Mouse (Mus musculus) adrenal gland, postnatal 10 days (tissue): Measurements from ENCODE around the gene Ncam1. TPM values are rescaled to one million over a fixed set of nuclear protein-coding genes. Genes with fewer than 3 reads are reported as not detected.

Experiments
- DNase-seq: peaks from one replicate; pipeline ENCODE4 v3.0.0; 2021; ENCODE audit warnings: mixed read lengths
- total RNA-seq, 2 experiments: library from RNA; stranded (reverse); gene quantifications; 2 replicates each; pipeline ENCODE4 v1.2.3; 2021

The Ncam1 gene
- total RNA-seq, 2 experiments from 2014 or later, result 41.7 to 61.2 TPM

- no peak for DNase-seq
These were observed 177.0 kb downstream of the Ncam1 start for GRCm38 (mm10) chr9:49621691-49622090.

DNA sequence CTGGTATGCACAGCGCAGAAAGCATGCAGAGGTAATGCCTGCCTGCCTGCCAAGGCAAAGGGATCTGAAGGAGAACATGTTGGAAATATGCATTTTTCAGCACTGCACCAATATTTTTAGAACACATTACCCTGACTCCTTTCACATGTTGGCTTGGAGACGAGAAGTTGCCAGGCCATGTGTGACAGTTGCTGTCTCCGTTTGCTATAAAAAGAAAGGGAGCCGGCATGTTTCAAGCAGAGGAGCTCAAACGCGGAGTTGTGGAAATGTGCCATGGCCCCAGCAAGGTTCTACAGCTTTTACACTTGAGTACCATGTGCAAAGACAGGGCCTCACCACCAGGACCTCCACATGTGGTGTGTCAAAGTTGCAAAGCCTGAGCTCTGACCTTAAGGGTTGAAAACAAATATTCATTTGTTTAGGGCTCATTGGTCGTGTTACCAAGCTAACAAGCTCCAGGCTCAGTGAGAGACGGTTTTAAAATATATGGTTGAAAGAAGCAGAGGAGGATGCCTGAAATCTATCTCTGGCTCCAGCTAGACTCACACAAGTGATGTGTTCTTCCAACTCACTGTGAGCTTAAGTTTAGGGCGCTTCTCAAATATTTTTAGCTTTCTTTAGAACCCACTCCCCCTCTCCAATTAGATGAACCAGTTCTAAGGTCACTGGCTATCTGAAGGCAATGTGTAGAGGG is 179.9 kb downstream of the Ncam1 start:
- DNase-seq, result no peak

DNA sequence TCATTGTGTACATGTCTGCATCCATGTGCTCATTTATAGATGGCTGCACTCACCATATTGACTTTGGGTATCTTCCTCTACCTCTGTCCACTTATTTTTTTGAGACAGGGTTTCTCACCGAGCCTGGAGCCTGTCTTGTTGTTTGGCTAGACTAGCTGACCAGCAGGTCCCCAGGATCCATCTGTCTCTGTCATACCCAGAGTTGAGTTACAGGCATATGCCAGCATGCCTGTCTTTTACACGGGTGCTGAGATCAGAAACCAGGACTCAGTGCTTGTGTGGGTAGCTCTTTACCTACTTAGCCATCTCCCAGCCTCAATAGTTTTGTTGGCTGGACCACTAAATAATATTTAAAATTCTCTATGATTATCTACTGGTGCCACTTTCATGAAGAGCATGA is 180.5 kb downstream of the Ncam1 start:
- DNase-seq, result no peak

- peak; percentile 67 for DNase-seq
These were observed 181.5 kb downstream of the Ncam1 start for GRCm38 (mm10) chr9:49617216-49617615.

DNA sequence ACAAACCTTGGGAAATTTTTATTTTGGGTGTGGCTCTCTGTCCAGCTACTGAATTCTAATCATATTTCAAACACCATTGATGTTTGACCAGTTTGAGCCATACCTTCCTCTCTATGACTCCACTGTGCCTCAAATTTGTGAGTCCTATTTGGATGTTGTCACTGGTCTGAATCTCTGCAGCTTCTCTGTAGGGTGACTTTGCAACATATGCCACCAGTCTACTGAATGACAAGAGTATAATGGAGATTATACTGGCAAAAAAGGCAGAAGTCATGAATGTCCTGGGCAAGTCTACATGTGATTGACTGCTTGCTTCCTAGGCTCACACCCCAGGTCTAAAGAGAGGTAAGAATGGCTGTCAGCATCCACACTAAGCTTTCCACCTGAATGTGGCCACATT is 186.3 kb downstream of the Ncam1 start:
- no peak for DNase-seq

DNA sequence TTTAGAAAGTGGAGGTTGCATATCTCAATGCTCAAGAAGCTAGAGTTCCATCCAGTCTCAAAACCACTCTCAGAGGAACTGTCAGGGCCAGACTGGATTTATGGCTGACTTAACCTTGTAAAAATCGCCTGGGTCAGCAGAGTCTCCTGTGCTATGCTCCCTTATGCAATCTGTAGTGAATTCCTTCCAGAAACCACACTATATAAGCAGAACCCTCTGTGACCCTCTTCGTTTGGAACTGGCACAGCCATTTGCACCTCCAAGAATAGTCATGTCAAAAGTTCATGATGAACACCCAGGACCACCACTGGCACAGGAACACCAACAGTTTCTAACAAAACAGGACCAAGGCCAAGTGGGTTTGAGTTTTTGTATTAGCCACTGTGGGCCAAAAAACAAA is 190.5 kb downstream of the Ncam1 start:
- no peak for DNase-seq

DNA sequence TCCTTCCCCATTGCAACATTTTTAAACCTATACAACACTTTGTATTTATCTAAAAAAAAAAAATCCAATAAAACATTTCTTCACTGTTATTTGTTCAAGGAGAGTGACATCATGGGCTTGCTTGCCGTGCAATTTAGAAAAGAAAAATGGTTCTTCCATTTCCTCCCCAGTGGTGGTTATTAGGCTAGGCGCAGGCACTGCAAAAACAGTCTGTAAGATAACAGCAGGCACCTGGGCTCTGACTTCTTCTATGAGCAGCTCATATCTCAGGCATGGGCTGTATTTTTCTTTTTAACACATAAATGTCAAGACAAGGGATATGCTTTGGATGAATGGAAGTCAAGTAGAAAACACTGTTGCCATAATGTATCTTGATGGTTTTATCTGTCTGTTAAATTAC is 192.0 kb downstream of the Ncam1 start:
- no peak for DNase-seq

- no peak for DNase-seq
These were observed 192.4 kb downstream of the Ncam1 start for GRCm38 (mm10) chr9:49606317-49606716.

GRCm38 (mm10) chr9:49605791-49606190 is 192.9 kb downstream of the Ncam1 start:
- no peak for DNase-seq

DNA sequence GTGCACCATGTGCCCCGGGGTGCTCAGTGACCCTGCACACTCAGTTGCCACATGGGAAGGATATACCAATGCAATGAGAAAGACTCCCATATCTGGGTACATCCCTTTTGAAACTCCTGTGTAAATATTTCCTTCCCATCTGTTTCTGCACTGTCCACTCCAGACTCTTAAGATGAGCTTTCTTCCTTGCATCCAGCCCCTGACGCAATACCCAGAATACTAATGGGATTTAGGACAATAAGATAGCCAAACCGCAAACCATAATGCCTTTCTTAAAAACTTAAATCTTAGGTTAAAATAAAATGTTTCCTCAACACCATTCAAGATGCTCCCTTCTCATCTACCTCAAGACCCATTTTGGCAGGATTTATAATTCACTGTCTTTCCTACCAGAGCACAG is 193.4 kb downstream of the Ncam1 start:
- DNase-seq, result no peak

GRCm38 (mm10) chr9:49601215-49601614 is 197.5 kb downstream of the Ncam1 start:
- DNase-seq, result no peak

DNA sequence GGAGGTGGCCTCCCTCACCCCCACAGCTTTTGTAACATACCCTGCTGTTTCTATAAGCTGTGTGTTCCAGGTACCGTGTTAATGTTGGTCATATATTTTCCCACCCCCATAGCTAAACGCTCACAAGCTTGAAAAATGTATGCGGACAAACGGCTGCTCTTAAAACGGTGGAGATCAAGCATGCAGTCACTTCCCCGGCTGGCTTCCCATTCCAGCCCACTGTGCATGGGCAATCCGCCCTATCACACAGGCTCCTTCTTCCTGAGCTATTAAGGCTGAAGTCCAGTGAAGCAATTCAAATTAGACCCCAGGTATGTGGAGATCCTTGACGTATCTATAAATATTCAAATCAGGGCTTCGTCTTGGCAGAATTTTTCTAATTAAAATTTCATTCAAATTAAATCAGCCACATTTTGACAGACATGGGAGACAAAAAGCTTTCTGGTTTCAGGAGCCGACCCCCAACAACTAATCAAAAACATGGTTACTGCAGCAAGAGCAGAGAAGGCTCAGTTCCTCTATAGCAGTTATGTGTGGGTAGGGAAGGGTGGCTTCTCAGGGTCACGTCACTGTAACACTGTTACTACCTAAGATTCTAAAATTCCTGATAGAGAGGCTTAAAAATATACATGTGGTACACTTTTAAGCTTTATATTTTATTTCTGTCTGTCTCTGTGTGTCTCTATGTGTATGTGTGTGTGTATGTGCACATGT is 202.9 kb downstream of the Ncam1 start:
- no peak for DNase-seq

GRCm38 (mm10) chr9:49594876-49595634 is 203.7 kb downstream of the Ncam1 start:
- DNase-seq, result no peak

- DNase-seq, result peak; percentile 15
These were observed 204.7 kb downstream of the Ncam1 start for GRCm38 (mm10) chr9:49593951-49594536.

- no peak for DNase-seq
These were observed 206.7 kb downstream of the Ncam1 start for GRCm38 (mm10) chr9:49592006-49592405.

DNA sequence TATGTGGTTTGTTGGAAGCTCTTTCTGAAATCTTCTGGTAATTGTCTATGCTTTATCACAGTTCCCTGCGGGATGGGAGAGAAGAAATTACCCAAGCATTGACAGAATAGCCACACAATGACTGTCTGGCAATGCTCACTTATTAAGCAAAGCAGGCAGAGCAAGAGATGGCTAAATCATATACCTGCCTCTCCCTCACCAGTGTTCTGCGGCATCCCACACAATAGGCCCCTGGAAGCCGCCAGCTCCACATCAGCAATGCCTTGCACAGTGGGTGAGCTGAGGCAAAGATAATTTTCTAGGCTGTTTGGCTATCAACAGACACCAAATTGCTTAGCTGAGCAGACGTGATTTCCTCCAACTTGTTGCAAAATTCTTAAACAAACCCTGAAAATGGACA is 208.5 kb downstream of the Ncam1 start:
- DNase-seq, result no peak

GRCm38 (mm10) chr9:49577136-49577535 is 221.6 kb downstream of the Ncam1 start:
- no peak for DNase-seq

- DNase-seq, result peak; percentile 26
These were observed 226.8 kb downstream of the Ncam1 start for GRCm38 (mm10) chr9:49571695-49572510.

DNA sequence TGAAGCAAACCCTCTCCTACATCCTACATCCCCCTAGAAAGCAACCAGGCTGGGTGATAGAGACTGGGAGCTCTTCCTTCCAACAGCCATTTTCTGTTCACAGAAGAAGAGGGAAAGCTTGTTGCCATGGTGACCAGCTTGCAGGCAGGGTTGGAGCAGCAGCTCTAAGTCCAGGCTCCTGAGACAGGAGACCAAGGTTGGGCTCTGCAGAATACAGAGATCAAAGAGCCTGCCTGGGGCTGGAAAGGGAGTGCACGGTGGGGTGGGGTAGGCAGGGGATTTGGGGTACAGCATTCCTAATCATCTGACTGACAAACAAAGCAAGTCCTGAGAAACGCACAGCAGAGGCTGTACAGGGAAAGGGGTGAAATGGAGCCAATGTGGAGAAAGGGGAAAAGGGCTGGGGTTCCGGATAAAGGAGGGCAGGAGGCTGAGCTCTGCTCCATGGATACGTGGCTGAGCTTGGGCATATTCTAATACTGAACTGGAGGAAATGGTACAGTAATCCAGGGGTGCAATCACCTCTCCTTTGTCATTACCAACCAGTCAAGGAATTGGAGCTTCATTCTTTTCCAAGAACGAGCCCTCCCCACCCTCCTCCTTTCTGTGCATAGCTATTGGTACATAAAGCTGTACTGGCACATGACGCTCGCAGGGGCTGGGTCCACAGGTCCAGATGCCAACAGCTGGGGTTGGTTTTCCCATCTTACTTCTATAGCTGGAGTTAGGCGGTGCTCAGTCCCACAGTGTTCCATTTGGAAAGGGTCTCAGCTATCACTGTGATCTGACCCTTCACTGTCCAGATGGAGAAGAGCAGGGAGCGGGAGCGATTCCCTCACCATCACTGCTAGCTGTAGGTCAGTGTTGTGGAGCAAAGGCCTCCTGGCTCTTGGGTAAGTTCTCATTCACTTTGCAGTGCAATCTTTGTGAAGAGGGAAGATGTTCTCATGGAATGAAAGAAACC is 227.7 kb downstream of the Ncam1 start:
- DNase-seq, result peak; percentile 46

- DNase-seq, result no peak
These were observed 228.6 kb downstream of the Ncam1 start for GRCm38 (mm10) chr9:49570033-49570660.
